Mouse (Mus musculus) ES-Bruce4 (cell line): ENCODE measurements around the gene Hus1b. TPM values are rescaled to one million over a fixed set of nuclear protein-coding genes. Genes with fewer than 3 reads are reported as not detected.

Experiments used
- H3K27ac ChIP-seq: 2 replicates; pipeline ENCODE4 v1.5.1; 2012; ENCODE audit warnings: low read length, inconsistent platforms; ENCODE audit not compliant: insufficient read depth
- H3K27me3 ChIP-seq: 2 replicates; pipeline ENCODE4 v1.6.1; 2012; ENCODE audit warnings: mild to moderate bottlenecking, low read length, inconsistent platforms; ENCODE audit not compliant: control insufficient read depth, poor library complexity, insufficient read depth, severe bottlenecking
- H3K36me3 ChIP-seq: 2 replicates; pipeline ENCODE4 v1.6.1; 2012; ENCODE audit warnings: inconsistent platforms, mild to moderate bottlenecking, low read length, moderate library complexity; ENCODE audit not compliant: control insufficient read depth, poor library complexity, insufficient read depth, severe bottlenecking
- H3K4me1 ChIP-seq: one replicate; pipeline ENCODE4 v1.8.1; 2011; ENCODE audit warnings: low read length; ENCODE audit not compliant: control insufficient read depth, insufficient read depth
- H3K4me3 ChIP-seq: 2 replicates; pipeline ENCODE4 v1.5.1; 2011; ENCODE audit warnings: low read depth, mild to moderate bottlenecking, low read length
- H3K9ac ChIP-seq: 2 replicates; pipeline ENCODE4 v1.6.1; 2012; ENCODE audit warnings: low read depth, mild to moderate bottlenecking, inconsistent platforms; ENCODE audit not compliant: poor library complexity, severe bottlenecking
- H3K9me3 ChIP-seq: replicated peaks from 2 replicates; pipeline ENCODE4 v1.6.1; 2012; ENCODE audit warnings: mild to moderate bottlenecking, low read length, inconsistent platforms; ENCODE audit not compliant: control insufficient read depth, poor library complexity, insufficient read depth, severe bottlenecking
- CTCF ChIP-seq: IDR thresholded peaks from one replicate; pipeline ENCODE4 v1.8.1; 2011; ENCODE audit warnings: low read depth, low read length
- EP300 ChIP-seq: IDR thresholded peaks from 2 replicates; pipeline ENCODE4 v1.6.1; 2011; ENCODE audit warnings: low read depth, low read length; ENCODE audit not compliant: insufficient read depth
- POLR2A ChIP-seq: IDR thresholded peaks from one replicate; pipeline ENCODE4 v1.8.1; 2011; ENCODE audit warnings: low read length; ENCODE audit not compliant: insufficient read depth
- polyA plus RNA-seq: library from polyadenylated mRNA; stranded (reverse); fragments of >200 nt; gene quantifications from 2 replicates; pipeline ENCODE4 v1.2.4, GENCODE M21; 2011; ENCODE audit warnings: low read depth; ENCODE audit not compliant: missing spikeins, insufficient read depth, insufficient read length

Hus1b gene
- polyA plus RNA-seq, 1 experiment = 0.67 TPM

- TF ChIP-seq EP300 = no peak
- no peak for TF ChIP-seq CTCF
- TF ChIP-seq POLR2A = no peak
- no peaks in the 10 kb centered on the region for H3K36me3 ChIP-seq
- H3K9ac ChIP-seq = no peak overlapping the region
- H3K27me3 ChIP-seq = no peaks in the 10 kb centered on the region
- no peak overlapping the region for H3K27ac ChIP-seq
- H3K4me3 ChIP-seq = no peak overlapping the region
- no peaks in the 10 kb centered on the region for H3K9me3 ChIP-seq
- no peaks in the 10 kb centered on the region for H3K4me1 ChIP-seq
These were observed 14.4 kb upstream of the Hus1b start for GRCm38 (mm10) chr13:30961932-30962331.

GRCm38 (mm10) chr13:30960714-30961113 lies 13.2 kb upstream of the Hus1b start:
- no peaks in the 10 kb centered on the region for H3K4me1 ChIP-seq
- no peaks in the 10 kb centered on the region for H3K9me3 ChIP-seq
- no peaks in the 10 kb centered on the region for H3K27me3 ChIP-seq
- no peak overlapping the region for H3K27ac ChIP-seq
- no peaks in the 10 kb centered on the region for H3K36me3 ChIP-seq
- H3K9ac ChIP-seq = no peak overlapping the region
- TF ChIP-seq EP300 (no peak), CTCF (no peak), POLR2A (no peak)
- no peak overlapping the region for H3K4me3 ChIP-seq

- TF ChIP-seq POLR2A = no peak
- no peak for TF ChIP-seq CTCF
- no peak for TF ChIP-seq EP300
- Histone ChIP-seq H3K36me3 (no peaks in the 10 kb centered on the region), H3K27me3 (no peaks in the 10 kb centered on the region), H3K27ac (no peak overlapping the region), H3K9me3 (no peaks in the 10 kb centered on the region), H3K4me3 (no peak overlapping the region), H3K9ac (no peak overlapping the region), H3K4me1 (no peaks in the 10 kb centered on the region)
These were observed 6.0 kb upstream of the Hus1b start for GRCm38 (mm10) chr13:30953580-30953979.

- no peaks in the 10 kb centered on the region for H3K9me3 ChIP-seq
- no peak overlapping the region for H3K27ac ChIP-seq
- H3K36me3 ChIP-seq = no peaks in the 10 kb centered on the region
- H3K4me3 ChIP-seq = no peak overlapping the region
- H3K27me3 ChIP-seq = no peaks in the 10 kb centered on the region
- TF ChIP-seq CTCF = no peak
- TF ChIP-seq POLR2A = no peak
- TF ChIP-seq EP300 = no peak
- H3K4me1 ChIP-seq = no peaks in the 10 kb centered on the region
- no peak overlapping the region for H3K9ac ChIP-seq
These were observed 4.5 kb upstream of the Hus1b start for GRCm38 (mm10) chr13:30952044-30952443.

- no peaks in the 10 kb centered on the region for H3K36me3 ChIP-seq
- no peaks in the 10 kb centered on the region for H3K4me1 ChIP-seq
- no peak overlapping the region for H3K9ac ChIP-seq
- H3K27ac ChIP-seq = no peak overlapping the region
- H3K27me3 ChIP-seq = no peaks in the 10 kb centered on the region
- no peak for TF ChIP-seq CTCF
- no peak for TF ChIP-seq EP300
- no peak for TF ChIP-seq POLR2A
- no peak overlapping the region for H3K4me3 ChIP-seq
- H3K9me3 ChIP-seq = no peaks in the 10 kb centered on the region
These were observed 1.6 kb upstream of the Hus1b start for GRCm38 (mm10) chr13:30949181-30949580.

GRCm38 (mm10) chr13:30947129-30947528 lies 430 bp downstream of the Hus1b start:
- Histone ChIP-seq H3K36me3 (no peaks in the 10 kb centered on the region), H3K4me1 (no peaks in the 10 kb centered on the region), H3K9me3 (no peaks in the 10 kb centered on the region), H3K27ac (no peak overlapping the region), H3K9ac (no peak overlapping the region), H3K27me3 (no peaks in the 10 kb centered on the region), H3K4me3 (peak overlapping the region; percentile 55)
- TF ChIP-seq EP300 (no peak), CTCF (no peak), POLR2A (no peak)
